Mouse (Mus musculus) hindbrain, embryonic 11.5 days (tissue): ENCODE measurements at regions not wholly inside any gene's neighbourhood (a gene's known extent, or its start where the extent isn't known, plus 50 kb on each side); places are given as distances from the start of the nearest gene placed in this dataset.

Experiments
- ATAC-seq: fragments of 200-750 bp; cut with Nextera tagmentation; 2 replicates; pipeline ENCODE4 v1.8.0; 2017; ENCODE audit warnings: mild to moderate bottlenecking, moderate TSS enrichment, moderate library complexity; ENCODE audit not compliant: low FRiP score
- DNase-seq: peaks from one replicate; pipeline ENCODE4 v3.0.0-alpha.2; 2015; ENCODE audit warnings: low spot score
- H3K27ac ChIP-seq: fragments of 300-500 bp; sonication (generic); 2 replicates; pipeline ENCODE4 v1.5.1; 2014; ENCODE audit warnings: mild to moderate bottlenecking, low read depth, low read length
- H3K27me3 ChIP-seq: fragments of 300-500 bp; sonication (generic); 2 replicates; pipeline ENCODE4 v1.6.1; 2014; ENCODE audit warnings: mild to moderate bottlenecking, low read length, moderate library complexity, mixed read lengths; ENCODE audit not compliant: control insufficient read depth, insufficient read depth
- H3K36me3 ChIP-seq: fragments of 300-500 bp; sonication (generic); 2 replicates; pipeline ENCODE4 v1.6.1; 2014; ENCODE audit warnings: mild to moderate bottlenecking, low read length, moderate library complexity, mixed read lengths; ENCODE audit not compliant: control insufficient read depth, insufficient read depth
- H3K4me1 ChIP-seq: fragments of 300-500 bp; sonication (generic); replicated peaks from 2 replicates; pipeline ENCODE4 v1.6.1; 2014; ENCODE audit warnings: low read length, mixed read lengths; ENCODE audit not compliant: control insufficient read depth, insufficient read depth
- H3K4me2 ChIP-seq: fragments of 300-500 bp; sonication (generic); replicated peaks from 2 replicates; pipeline ENCODE4 v1.6.1; 2014; ENCODE audit warnings: mild to moderate bottlenecking, low read depth, low read length
- H3K4me3 ChIP-seq: fragments of 300-500 bp; sonication (generic); 2 replicates; pipeline ENCODE4 v1.5.1; 2014; ENCODE audit warnings: low read depth, low read length
- H3K9ac ChIP-seq: fragments of 300-500 bp; sonication (generic); 2 replicates; pipeline ENCODE4 v1.6.1; 2014; ENCODE audit warnings: low read depth, low read length
- H3K9me3 ChIP-seq: fragments of 300-500 bp; sonication (generic); 2 replicates; pipeline ENCODE4 v1.6.1; 2016; ENCODE audit warnings: low read length; ENCODE audit not compliant: control insufficient read depth
- WGBS: fragments of 180-500 bp; shearing (Covaris S2); extraction: QIAGEN DNeasy Blood & Tissue Kit; methylation state at CpG from one replicate; pipeline ENCODE4 v1.1.7; 2014; 5-methylcytosine and 5-hydroxymethylcytosine counted together

- no peak overlapping the region for H3K4me2 ChIP-seq
- no peaks in the 10 kb centered on the region for H3K9me3 ChIP-seq
- 85% methylated on average over 3 of the region's 3 CpGs for WGBS
- H3K4me3 ChIP-seq: no peak overlapping the region
- H3K27ac ChIP-seq: no peak overlapping the region
- no peak overlapping the region for H3K9ac ChIP-seq
- no peaks in the 10 kb centered on the region for H3K4me1 ChIP-seq
- ATAC-seq (no peak), DNase-seq (no peak)
- no peaks in the 10 kb centered on the region for H3K27me3 ChIP-seq
- no peaks in the 10 kb centered on the region for H3K36me3 ChIP-seq
Measured at GRCm38 (mm10) chr3:37977453-37977852, 253.2 kb upstream of the Gm5148 start.

- H3K9ac ChIP-seq: no peak overlapping the region
- H3K36me3 ChIP-seq: no peaks in the 10 kb centered on the region
- no peak overlapping the region for H3K27ac ChIP-seq
- DNase-seq: peak; percentile 24
- H3K27me3 ChIP-seq: no peaks in the 10 kb centered on the region
- no peak for ATAC-seq
- H3K4me1 ChIP-seq: no peaks in the 10 kb centered on the region
- no peaks in the 10 kb centered on the region for H3K9me3 ChIP-seq
- no peak overlapping the region for H3K4me2 ChIP-seq
- H3K4me3 ChIP-seq: no peak overlapping the region
- WGBS: 49% methylated on average over 13 of the region's 13 CpGs
Measured at GRCm38 (mm10) chr3:37976566-37976965, 252.3 kb upstream of the Gm5148 start.

GRCm38 (mm10) chr3:37975194-37975756, 251.0 kb upstream of the Gm5148 start:
- H3K4me2 ChIP-seq: no peak overlapping the region
- no peak overlapping the region for H3K27ac ChIP-seq
- ATAC-seq (no peak), DNase-seq (no peak)
- WGBS: 51% methylated on average over 11 of the region's 11 CpGs
- no peaks in the 10 kb centered on the region for H3K4me1 ChIP-seq
- H3K4me3 ChIP-seq: no peak overlapping the region
- no peaks in the 10 kb centered on the region for H3K9me3 ChIP-seq
- H3K36me3 ChIP-seq: no peaks in the 10 kb centered on the region
- no peaks in the 10 kb centered on the region for H3K27me3 ChIP-seq
- no peak overlapping the region for H3K9ac ChIP-seq

GRCm38 (mm10) chr3:37972931-37973330, 248.6 kb upstream of the Gm5148 start:
- no peak overlapping the region for H3K4me2 ChIP-seq
- 81% methylated on average over 3 of the region's 3 CpGs for WGBS
- H3K4me1 ChIP-seq: no peaks in the 10 kb centered on the region
- ATAC-seq (no peak), DNase-seq (no peak)
- no peak overlapping the region for H3K9ac ChIP-seq
- no peaks in the 10 kb centered on the region for H3K27me3 ChIP-seq
- no peaks in the 10 kb centered on the region for H3K9me3 ChIP-seq
- no peak overlapping the region for H3K4me3 ChIP-seq
- H3K27ac ChIP-seq: no peak overlapping the region
- H3K36me3 ChIP-seq: no peaks in the 10 kb centered on the region

GRCm38 (mm10) chr3:37971240-37971639, 246.9 kb upstream of the Gm5148 start:
- DNase-seq (no peak), ATAC-seq (no peak)
- no peak overlapping the region for H3K4me2 ChIP-seq
- H3K4me3 ChIP-seq: no peak overlapping the region
- no peaks in the 10 kb centered on the region for H3K36me3 ChIP-seq
- no peak overlapping the region for H3K9ac ChIP-seq
- no peaks in the 10 kb centered on the region for H3K9me3 ChIP-seq
- 69% methylated on average over 2 of the region's 2 CpGs for WGBS
- H3K27ac ChIP-seq: no peak overlapping the region
- H3K4me1 ChIP-seq: no peaks in the 10 kb centered on the region
- no peaks in the 10 kb centered on the region for H3K27me3 ChIP-seq

- ATAC-seq (no peak), DNase-seq (no peak)
- Histone ChIP-seq H3K9ac (no peak overlapping the region), H3K36me3 (no peaks in the 10 kb centered on the region), H3K27me3 (no peaks in the 10 kb centered on the region), H3K27ac (no peak overlapping the region), H3K4me1 (no peaks in the 10 kb centered on the region), H3K4me3 (no peak overlapping the region), H3K4me2 (no peak overlapping the region), H3K9me3 (no peaks in the 10 kb centered on the region)
Measured at GRCm38 (mm10) chr3:37968654-37969053, 244.4 kb upstream of the Gm5148 start.

GRCm38 (mm10) chr3:37965221-37965620, 240.9 kb upstream of the Gm5148 start:
- Histone ChIP-seq H3K27ac (no peak overlapping the region), H3K4me3 (no peak overlapping the region), H3K9me3 (no peaks in the 10 kb centered on the region), H3K9ac (no peak overlapping the region), H3K36me3 (no peaks in the 10 kb centered on the region), H3K4me2 (no peak overlapping the region), H3K4me1 (no peaks in the 10 kb centered on the region), H3K27me3 (no peaks in the 10 kb centered on the region)
- DNase-seq: no peak
- WGBS: 91% methylated on average over 4 of the region's 4 CpGs
- ATAC-seq: no peak

GRCm38 (mm10) chr3:37964083-37964482, 239.8 kb upstream of the Gm5148 start:
- Histone ChIP-seq H3K36me3 (no peaks in the 10 kb centered on the region), H3K4me1 (no peaks in the 10 kb centered on the region), H3K4me3 (no peak overlapping the region), H3K9ac (no peak overlapping the region), H3K27ac (no peak overlapping the region), H3K27me3 (no peaks in the 10 kb centered on the region), H3K9me3 (no peaks in the 10 kb centered on the region), H3K4me2 (no peak overlapping the region)
- DNase-seq (no peak), ATAC-seq (no peak)
- WGBS: 79% methylated on average over 5 of the region's 5 CpGs

GRCm38 (mm10) chr3:37962811-37963210, 238.5 kb upstream of the Gm5148 start:
- ATAC-seq (no peak), DNase-seq (no peak)
- Histone ChIP-seq H3K9ac (no peak overlapping the region), H3K27ac (no peak overlapping the region), H3K4me2 (no peak overlapping the region), H3K4me1 (no peaks in the 10 kb centered on the region), H3K4me3 (no peak overlapping the region), H3K9me3 (no peaks in the 10 kb centered on the region), H3K27me3 (no peaks in the 10 kb centered on the region), H3K36me3 (no peaks in the 10 kb centered on the region)
- WGBS: 87% methylated on average over 8 of the region's 8 CpGs
